Mouse (Mus musculus): ENCODE measurements at regions not wholly inside any gene's neighbourhood (a gene's known extent, or its start where the extent isn't known, plus 50 kb on each side); places are given as distances from the start of the nearest gene placed in this dataset.
A peak's percentile ranks its signal among the peaks of the same experiment; 100 is the strongest.

GRCm38 (mm10) chr10:99836835-99837412, 77.5 kb upstream of the Csl start:
- TF ChIP-seq CTCF (IDR thresholded peaks at IDR 0.05; ENCODE audit: borderline replicate concordance, extremely low read depth, insufficient read depth, insufficient read length): no peak
- TF ChIP-seq POLR2A (IDR thresholded peaks at IDR 0.05; ENCODE audit: borderline replicate concordance, extremely low read depth, insufficient read depth, insufficient read length, poor library complexity, severe bottlenecking): no peak

DNA sequence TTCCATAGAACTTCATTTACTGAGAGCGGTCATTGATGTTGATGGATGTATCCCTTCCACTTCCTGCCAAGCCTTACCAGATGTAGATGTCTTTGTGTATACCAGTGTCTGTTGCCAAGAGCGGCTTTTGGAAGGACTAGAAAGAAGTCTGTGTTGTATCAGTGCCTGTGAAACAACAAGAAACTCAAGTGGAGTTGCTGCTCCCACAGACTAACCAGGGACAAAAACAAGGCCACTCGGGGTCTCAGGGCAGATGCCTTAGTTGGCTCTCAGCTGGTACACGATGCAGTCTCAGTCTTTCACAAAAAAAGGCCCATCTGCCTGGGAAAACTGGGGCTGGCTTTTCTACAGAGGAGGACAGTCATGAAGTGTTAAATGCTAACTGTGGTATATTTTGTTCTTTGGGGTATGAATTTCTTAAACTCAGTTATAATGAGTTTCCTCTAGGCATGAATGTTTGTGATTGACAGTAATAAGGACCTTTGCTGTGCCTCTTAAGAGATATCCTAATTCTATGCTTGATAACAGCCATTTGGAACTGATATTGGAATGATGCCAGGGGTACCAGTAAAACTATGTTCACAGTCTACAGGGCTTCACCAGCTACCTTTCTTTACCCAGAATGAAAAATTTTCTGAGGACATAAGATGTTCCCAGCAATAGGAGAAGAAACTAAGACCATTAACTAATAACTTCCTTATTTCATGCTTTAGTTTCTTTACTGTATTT, 75.6 kb upstream of the Csl start:
- TF ChIP-seq CTCF (IDR thresholded peaks at IDR 0.05; ENCODE audit: borderline replicate concordance, extremely low read depth, insufficient read depth, insufficient read length): no peak
- no peak for TF ChIP-seq POLR2A (IDR thresholded peaks at IDR 0.05; ENCODE audit: borderline replicate concordance, extremely low read depth, insufficient read depth, insufficient read length, poor library complexity, severe bottlenecking)
- DNase-seq (ENCODE audit: low read depth): peak; percentile 55

More at GRCm38 (mm10) chr10:99836835-99837412, 77.5 kb upstream of the Csl start:
- no peak for DNase-seq (ENCODE audit: low read depth)

DNA sequence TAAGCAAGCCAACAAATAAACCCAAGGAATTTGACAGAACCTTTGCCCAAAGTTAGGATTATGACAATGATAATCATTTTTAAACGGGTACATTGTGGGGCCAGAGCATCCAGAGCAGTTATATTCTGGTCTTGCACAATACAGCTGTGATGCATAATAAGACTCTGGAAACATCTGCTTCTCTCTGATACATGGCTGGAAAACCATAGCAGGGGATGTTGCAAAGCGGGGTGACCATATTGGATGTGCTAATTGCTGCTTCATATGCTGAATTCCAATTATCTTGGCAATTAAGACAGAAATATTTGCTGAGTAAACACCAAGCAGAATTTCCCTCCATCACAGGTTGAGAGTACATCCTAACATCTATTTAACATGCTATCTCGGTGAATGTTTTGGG, 70.5 kb upstream of the Csl start:
- peak; percentile 70 for DNase-seq (ENCODE audit: low read depth)

DNA sequence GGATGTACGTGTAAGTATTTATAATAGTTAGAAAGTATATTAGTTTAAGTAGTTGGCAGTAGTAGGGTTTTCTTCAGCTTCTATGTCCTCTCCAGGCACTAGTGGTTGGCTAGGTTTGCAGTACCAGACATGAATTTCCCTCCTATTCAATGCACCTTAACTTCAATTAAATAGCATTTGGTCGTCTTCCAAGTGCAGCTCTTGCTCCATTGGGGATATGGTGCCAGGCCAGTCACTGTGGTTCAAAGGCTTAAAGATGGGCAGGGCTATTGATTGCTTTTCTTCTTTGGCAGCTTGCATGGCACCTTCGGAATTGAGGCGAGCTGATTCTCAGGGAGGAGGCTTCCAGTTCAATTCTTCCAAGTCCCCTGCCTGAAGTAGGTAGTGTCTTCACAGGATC, 68.0 kb upstream of the Csl start:
- peak; percentile 48 for DNase-seq (ENCODE audit: low read depth)
- TF ChIP-seq CTCF (IDR thresholded peaks at IDR 0.05; ENCODE audit: borderline replicate concordance, extremely low read depth, insufficient read depth, insufficient read length): no peak
- TF ChIP-seq POLR2A (IDR thresholded peaks at IDR 0.05; ENCODE audit: borderline replicate concordance, extremely low read depth, insufficient read depth, insufficient read length, poor library complexity, severe bottlenecking): no peak

More for the DNA sequence above, 70.5 kb upstream of the Csl start:
- TF ChIP-seq CTCF (IDR thresholded peaks at IDR 0.05; ENCODE audit: borderline replicate concordance, extremely low read depth, insufficient read depth, insufficient read length): no peak
- TF ChIP-seq POLR2A (IDR thresholded peaks at IDR 0.05; ENCODE audit: borderline replicate concordance, extremely low read depth, insufficient read depth, insufficient read length, poor library complexity, severe bottlenecking): no peak

- peak; percentile 9 for DNase-seq (ENCODE audit: low read depth)
Observed at GRCm38 (mm10) chr10:99825881-99826280, 66.4 kb upstream of the Csl start.

GRCm38 (mm10) chr10:99812069-99812650, 52.7 kb upstream of the Csl start:
- no peak for TF ChIP-seq CTCF (IDR thresholded peaks at IDR 0.05; ENCODE audit: borderline replicate concordance, extremely low read depth, insufficient read depth, insufficient read length)
- no peak for TF ChIP-seq POLR2A (IDR thresholded peaks at IDR 0.05; ENCODE audit: borderline replicate concordance, extremely low read depth, insufficient read depth, insufficient read length, poor library complexity, severe bottlenecking)
- no peak for DNase-seq (ENCODE audit: low read depth)

More at GRCm38 (mm10) chr10:99825881-99826280, 66.4 kb upstream of the Csl start:
- TF ChIP-seq POLR2A (IDR thresholded peaks at IDR 0.05; ENCODE audit: borderline replicate concordance, extremely low read depth, insufficient read depth, insufficient read length, poor library complexity, severe bottlenecking) (no peak), CTCF (IDR thresholded peaks at IDR 0.05; ENCODE audit: borderline replicate concordance, extremely low read depth, insufficient read depth, insufficient read length) (no peak)

DNA sequence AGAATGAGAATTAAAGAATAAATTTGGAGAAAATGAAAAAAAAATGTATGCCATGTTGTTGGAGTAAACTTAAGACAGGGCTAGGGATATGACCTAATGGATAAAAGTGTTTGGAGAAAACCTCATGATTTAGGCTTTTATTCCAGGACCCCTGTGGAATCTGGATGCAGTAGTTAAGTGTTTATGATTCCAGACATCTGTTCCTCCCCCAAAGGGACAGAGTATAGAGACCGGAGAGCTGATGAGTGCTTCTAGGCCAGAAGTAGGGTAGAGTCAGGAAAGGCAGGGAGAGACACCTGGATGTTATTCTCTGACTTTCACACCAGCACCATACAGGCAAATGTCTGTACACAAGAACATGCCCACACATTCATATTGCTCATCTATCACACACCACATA, 52.0 kb upstream of the Csl start:
- no peak for TF ChIP-seq POLR2A (IDR thresholded peaks at IDR 0.05; ENCODE audit: borderline replicate concordance, extremely low read depth, insufficient read depth, insufficient read length, poor library complexity, severe bottlenecking)
- DNase-seq (ENCODE audit: low read depth): no peak
